Mouse (Mus musculus): Measurements from ENCODE around the gene Scfd2. TPM values are rescaled to one million over a fixed set of nuclear protein-coding genes. Genes with fewer than 3 reads are reported as not detected.

Gene Scfd2
- total RNA-seq, 2 experiments from 2014 or later: 22.6 to 26.2 TPM

- no peak for DNase-seq
Observed at GRCm38 (mm10) chr5:74365408-74365807, 166.2 kb downstream of the Scfd2 start.

- DNase-seq: no peak
Observed at GRCm38 (mm10) chr5:74363296-74363695, 168.3 kb downstream of the Scfd2 start.

GRCm38 (mm10) chr5:74361531-74361930 is 170.0 kb downstream of the Scfd2 start:
- DNase-seq: no peak

- no peak for DNase-seq
Observed at GRCm38 (mm10) chr5:74358033-74358432, 173.5 kb downstream of the Scfd2 start.

GRCm38 (mm10) chr5:74355416-74356177 is 176.0 kb downstream of the Scfd2 start:
- no peak for DNase-seq

GRCm38 (mm10) chr5:74350909-74351308 is 180.7 kb downstream of the Scfd2 start:
- no peak for DNase-seq

- DNase-seq: no peak
Observed at GRCm38 (mm10) chr5:74348079-74348870, 183.3 kb downstream of the Scfd2 start.

GRCm38 (mm10) chr5:74343045-74343444 is 188.5 kb downstream of the Scfd2 start:
- DNase-seq: no peak

GRCm38 (mm10) chr5:74342557-74342956 is 189.0 kb downstream of the Scfd2 start:
- no peak for DNase-seq

GRCm38 (mm10) chr5:74337491-74337890 is 194.1 kb downstream of the Scfd2 start:
- DNase-seq: no peak

- no peak for DNase-seq
Observed at GRCm38 (mm10) chr5:74336780-74337179, 194.8 kb downstream of the Scfd2 start.

- no peak for DNase-seq
Observed at GRCm38 (mm10) chr5:74333258-74333657, 198.3 kb downstream of the Scfd2 start.

GRCm38 (mm10) chr5:74326228-74326627 is 205.3 kb downstream of the Scfd2 start:
- no peak for DNase-seq

- DNase-seq: no peak
Observed at GRCm38 (mm10) chr5:74321010-74321746, 210.4 kb downstream of the Scfd2 start.

GRCm38 (mm10) chr5:74319551-74319950 is 212.0 kb downstream of the Scfd2 start:
- DNase-seq: no peak

- no peak for DNase-seq
Observed at GRCm38 (mm10) chr5:74317174-74317573, 214.4 kb downstream of the Scfd2 start.

GRCm38 (mm10) chr5:74316333-74316945 is 215.1 kb downstream of the Scfd2 start:
- no peak for DNase-seq

- DNase-seq: no peak
Observed at GRCm38 (mm10) chr5:74315471-74316245, 215.9 kb downstream of the Scfd2 start.

- DNase-seq: no peak
Observed at GRCm38 (mm10) chr5:74314501-74314900, 217.1 kb downstream of the Scfd2 start.

- no peak for DNase-seq
Observed at GRCm38 (mm10) chr5:74313542-74313941, 218.0 kb downstream of the Scfd2 start.

GRCm38 (mm10) chr5:74311865-74312264 is 219.7 kb downstream of the Scfd2 start:
- no peak for DNase-seq

All from layer of hippocampus, postnatal 36 days (tissue).